Mouse (Mus musculus) C2C12 (cell line): Measurements from ENCODE around the gene Fyn.

ENCODE experiments used
- CTCF ChIP-seq: IDR thresholded peaks from one replicate; pipeline ENCODE4 v1.5.1; 2011; ENCODE audit not compliant: control insufficient read depth, insufficient read depth, insufficient read length
- MYOG ChIP-seq: IDR thresholded peaks from one replicate; pipeline ENCODE4 v1.6.1; 2011; ENCODE audit not compliant: control insufficient read depth, insufficient read length; ENCODE audit errors: extremely low read depth
- USF1 ChIP-seq: IDR thresholded peaks from one replicate; pipeline ENCODE4 v1.6.1; 2011; ENCODE audit warnings: low read depth, mild to moderate bottlenecking, control low read depth, moderate library complexity

GRCm38 (mm10) chr10:39512631-39513314 lies 144.1 kb downstream of the Fyn start:
- TF ChIP-seq MYOG (no peak), CTCF (no peak), USF1 (no peak)
